Mouse (Mus musculus) liver, embryonic 14.5 days (tissue): ENCODE measurements around the gene Figla.

Experiments used
- CTCF ChIP-seq: IDR thresholded peaks from 2 replicates; pipeline ENCODE4 v1.5.1; 2016; ENCODE audit warnings: antibody characterized with exemption, low read depth, control low read depth
- EP300 ChIP-seq: IDR thresholded peaks from 2 replicates; pipeline ENCODE4 v1.6.1; 2016; ENCODE audit warnings: antibody characterized with exemption, low read depth

GRCm38 (mm10) chr6:86064318-86065016 is 48.5 kb downstream of the Figla start:
- TF ChIP-seq CTCF (no peak), EP300 (no peak)
